Mouse (Mus musculus) lung, embryonic 15.5 days (tissue): Measurements from ENCODE around the gene Pdpk1. TPM values are rescaled to one million over a fixed set of nuclear protein-coding genes. Genes with fewer than 3 reads are reported as not detected.
A peak's percentile ranks its signal among the peaks of the same experiment; 100 is the strongest.
"Not testable (repeated sequence)": the region's sequence is repeated elsewhere in the genome, so short reads cannot be mapped to it uniquely, and the experiment has no call there.

ENCODE experiments used
- ATAC-seq: fragments of 200-750 bp; cut with Nextera tagmentation; 2 replicates; pipeline ENCODE4 v1.8.0; 2017; ENCODE audit warnings: moderate number of reproducible peaks, borderline replicate concordance; ENCODE audit not compliant: low FRiP score, low TSS enrichment; ENCODE audit errors: extremely low read depth
- H3K27ac ChIP-seq: fragments of 300-500 bp; sonication (generic); 2 replicates; pipeline ENCODE4 v1.5.1; 2015; ENCODE audit warnings: moderate library complexity, mild to moderate bottlenecking, inconsistent platforms
- H3K27me3 ChIP-seq: fragments of 300-500 bp; sonication (generic); 2 replicates; pipeline ENCODE4 v1.6.1; 2015; ENCODE audit warnings: inconsistent platforms
- H3K36me3 ChIP-seq: fragments of 300-500 bp; sonication (generic); 2 replicates; pipeline ENCODE4 v1.6.1; 2015; ENCODE audit warnings: inconsistent platforms
- H3K4me1 ChIP-seq: fragments of 300-500 bp; sonication (generic); 2 replicates; pipeline ENCODE4 v1.6.1; 2015; ENCODE audit warnings: inconsistent platforms
- H3K4me2 ChIP-seq: fragments of 300-500 bp; sonication (generic); 2 replicates; pipeline ENCODE4 v1.6.1; 2015; ENCODE audit warnings: inconsistent platforms, mild to moderate bottlenecking, moderate library complexity
- H3K4me3 ChIP-seq: fragments of 300-500 bp; sonication (generic); 2 replicates; pipeline ENCODE4 v1.5.1; 2015; ENCODE audit warnings: mild to moderate bottlenecking, inconsistent platforms
- H3K9ac ChIP-seq: fragments of 300-500 bp; sonication (generic); 2 replicates; pipeline ENCODE4 v1.6.1; 2015; ENCODE audit warnings: inconsistent platforms
- H3K9me3 ChIP-seq: fragments of 300-500 bp; sonication (generic); 2 replicates; pipeline ENCODE4 v1.6.1; 2016; ENCODE audit warnings: inconsistent platforms
- WGBS: fragments of 180-500 bp; shearing (Covaris S2); methylation state at CpG from one replicate; pipeline ENCODE4 v1.1.7; 2015; 5-methylcytosine and 5-hydroxymethylcytosine counted together
- polyA plus RNA-seq: library from polyadenylated mRNA; unstranded; fragments of >200 nt; fragmentation: Nextera tagmentation; extraction: Ambion mirVana; gene quantifications from 2 replicates; pipeline ENCODE4 v1.2.1, GENCODE M21; 2015

Gene Pdpk1
- polyA plus RNA-seq, 1 experiment from 2014 or later: 34.5 TPM

- 78% methylated on average over 4 of the region's 4 CpGs for WGBS
- no peak overlapping the region for H3K27ac ChIP-seq
- no peak for ATAC-seq
Observed at GRCm38 (mm10) chr17:24139968-24140367, 10.8 kb downstream of the Pdpk1 start.

GRCm38 (mm10) chr17:24139256-24139655 lies 11.5 kb downstream of the Pdpk1 start:
- H3K27ac ChIP-seq: no peak overlapping the region
- H3K36me3 ChIP-seq: no peaks in the 10 kb centered on the region
- H3K4me3 ChIP-seq: no peak overlapping the region
- no peak overlapping the region for H3K4me2 ChIP-seq
- peaks cover 30% of the 10 kb centered on the region for H3K4me1 ChIP-seq
- ATAC-seq: no peak
- 77% methylated on average over 3 of the region's 3 CpGs for WGBS
- H3K9me3 ChIP-seq: no peaks in the 10 kb centered on the region
- no peak overlapping the region for H3K9ac ChIP-seq
- no peaks in the 10 kb centered on the region for H3K27me3 ChIP-seq

More at GRCm38 (mm10) chr17:24139968-24140367, 10.8 kb downstream of the Pdpk1 start:
- peak overlapping the region; percentile 77 for H3K4me3 ChIP-seq
- H3K36me3 ChIP-seq: no peaks in the 10 kb centered on the region
- peak overlapping the region; percentile 81 for H3K4me2 ChIP-seq
- peak overlapping the region; percentile 83 for H3K9ac ChIP-seq
- peaks cover 30% of the 10 kb centered on the region for H3K4me1 ChIP-seq
- no peaks in the 10 kb centered on the region for H3K9me3 ChIP-seq
- no peaks in the 10 kb centered on the region for H3K27me3 ChIP-seq

- Histone ChIP-seq H3K27ac (no peak overlapping the region), H3K9ac (no peak overlapping the region), H3K9me3 (no peaks in the 10 kb centered on the region), H3K36me3 (0 out of 2 replicates have a peak, but pooled peaks cover 5% of the 10 kb centered on the region), H3K4me1 (peaks cover 29% of the 10 kb centered on the region), H3K4me2 (no peak overlapping the region), H3K4me3 (no peak overlapping the region), H3K27me3 (no peaks in the 10 kb centered on the region)
- no peak for ATAC-seq
- WGBS: 58% methylated on average over 2 of the region's 2 CpGs
Observed at GRCm38 (mm10) chr17:24137226-24137880, 13.4 kb downstream of the Pdpk1 start.

- 0 out of 2 replicates have a peak, but pooled peaks cover 5% of the 10 kb centered on the region for H3K36me3 ChIP-seq
- H3K9me3 ChIP-seq: no peaks in the 10 kb centered on the region
- no peak overlapping the region for H3K4me2 ChIP-seq
- H3K27ac ChIP-seq: no peak overlapping the region
- no peaks in the 10 kb centered on the region for H3K27me3 ChIP-seq
- H3K4me1 ChIP-seq: peaks cover 12% of the 10 kb centered on the region; the same call in 1 of the 2 replicates
- H3K9ac ChIP-seq: no peak overlapping the region
- ATAC-seq: no peak
- H3K4me3 ChIP-seq: no peak overlapping the region
Observed at GRCm38 (mm10) chr17:24134062-24134461, 16.7 kb downstream of the Pdpk1 start.

- H3K36me3 ChIP-seq, ATAC-seq, H3K9ac ChIP-seq, H3K27me3 ChIP-seq, H3K4me2 ChIP-seq, H3K27ac ChIP-seq, H3K4me3 ChIP-seq, H3K9me3 ChIP-seq: not testable (repeated sequence)
- H3K4me1 ChIP-seq: peaks cover 10% of the 10 kb centered on the region; the same call in 1 of the 2 replicates
- 81% methylated on average over 4 of the region's 4 CpGs for WGBS
Observed at GRCm38 (mm10) chr17:24132919-24133318, 17.8 kb downstream of the Pdpk1 start.

- Histone ChIP-seq H3K9me3 (no peaks in the 10 kb centered on the region), H3K9ac (no peak overlapping the region), H3K4me3 (no peak overlapping the region), H3K4me2 (no peak overlapping the region), H3K36me3 (0 out of 2 replicates have a peak, but pooled peaks cover 5% of the 10 kb centered on the region), H3K27me3 (no peaks in the 10 kb centered on the region), H3K27ac (no peak overlapping the region), H3K4me1 (0 out of 2 replicates have a peak, but pooled peaks cover 4% of the 10 kb centered on the region)
- ATAC-seq: no peak
- 89% methylated on average over 3 of the region's 3 CpGs for WGBS
Observed at GRCm38 (mm10) chr17:24131570-24131969, 19.2 kb downstream of the Pdpk1 start.

- not testable (repeated sequence) for H3K9ac ChIP-seq, ATAC-seq, H3K4me3 ChIP-seq, H3K27ac ChIP-seq, H3K4me1 ChIP-seq, H3K36me3 ChIP-seq, H3K27me3 ChIP-seq, H3K4me2 ChIP-seq, H3K9me3 ChIP-seq
- 79% methylated on average over 4 of the region's 4 CpGs for WGBS
Observed at GRCm38 (mm10) chr17:24129246-24129645, 21.5 kb downstream of the Pdpk1 start.

GRCm38 (mm10) chr17:24127592-24127991 lies 23.1 kb downstream of the Pdpk1 start:
- Histone ChIP-seq H3K9ac (no peak overlapping the region), H3K9me3 (no peaks in the 10 kb centered on the region), H3K4me1 (0 out of 2 replicates have a peak, but pooled peaks cover 4% of the 10 kb centered on the region), H3K4me2 (no peak overlapping the region), H3K27me3 (no peaks in the 10 kb centered on the region), H3K36me3 (no peaks in the 10 kb centered on the region), H3K27ac (no peak overlapping the region), H3K4me3 (no peak overlapping the region)
- 86% methylated on average over 1 of the region's 1 CpGs for WGBS
- ATAC-seq: no peak

- H3K4me1 ChIP-seq: 0 out of 2 replicates have a peak, but pooled peaks cover 4% of the 10 kb centered on the region
- no peak overlapping the region for H3K9ac ChIP-seq
- WGBS: 78% methylated on average over 3 of the region's 3 CpGs
- no peaks in the 10 kb centered on the region for H3K27me3 ChIP-seq
- no peak overlapping the region for H3K4me2 ChIP-seq
- H3K36me3 ChIP-seq: no peaks in the 10 kb centered on the region
- H3K9me3 ChIP-seq: no peaks in the 10 kb centered on the region
- no peak overlapping the region for H3K27ac ChIP-seq
- no peak overlapping the region for H3K4me3 ChIP-seq
- no peak for ATAC-seq
Observed at GRCm38 (mm10) chr17:24126801-24127200, 23.9 kb downstream of the Pdpk1 start.

GRCm38 (mm10) chr17:24119446-24119845 lies 31.3 kb downstream of the Pdpk1 start:
- 77% methylated on average over 3 of the region's 3 CpGs for WGBS
- Histone ChIP-seq H3K27me3 (no peaks in the 10 kb centered on the region), H3K4me2 (no peak overlapping the region), H3K9ac (no peak overlapping the region), H3K9me3 (no peaks in the 10 kb centered on the region), H3K4me3 (no peak overlapping the region), H3K27ac (no peak overlapping the region), H3K36me3 (no peaks in the 10 kb centered on the region), H3K4me1 (peaks cover 5% of the 10 kb centered on the region)
- ATAC-seq: no peak

- Histone ChIP-seq H3K36me3 (peaks cover 3% of the 10 kb centered on the region; the same call in 1 of the 2 replicates), H3K27me3 (no peaks in the 10 kb centered on the region), H3K4me3 (no peak overlapping the region), H3K27ac (no peak overlapping the region), H3K4me1 (peaks cover 5% of the 10 kb centered on the region), H3K9ac (no peak overlapping the region), H3K4me2 (no peak overlapping the region), H3K9me3 (no peaks in the 10 kb centered on the region)
- 81% methylated on average over 4 of the region's 4 CpGs for WGBS
- no peak for ATAC-seq
Observed at GRCm38 (mm10) chr17:24113031-24113430, 37.7 kb downstream of the Pdpk1 start.

GRCm38 (mm10) chr17:24111256-24111655 lies 39.5 kb downstream of the Pdpk1 start:
- H3K9ac ChIP-seq: no peak overlapping the region
- 49% methylated on average over 1 of the region's 1 CpGs for WGBS
- H3K27ac ChIP-seq: no peak overlapping the region
- H3K36me3 ChIP-seq: peaks cover 3% of the 10 kb centered on the region; the same call in 1 of the 2 replicates
- H3K4me2 ChIP-seq: no peak overlapping the region
- no peaks in the 10 kb centered on the region for H3K4me1 ChIP-seq
- ATAC-seq: no peak
- no peaks in the 10 kb centered on the region for H3K9me3 ChIP-seq
- no peaks in the 10 kb centered on the region for H3K27me3 ChIP-seq
- no peak overlapping the region for H3K4me3 ChIP-seq
